Mouse (Mus musculus): ENCODE results near the gene Olfr222. TPM values are rescaled to one million over a fixed set of nuclear protein-coding genes. Genes with fewer than 3 reads are reported as not detected.
"Not testable (repeated sequence)": the region's sequence is repeated elsewhere in the genome, so short reads cannot be mapped to it uniquely, and the experiment has no call there.

Olfr222 gene
- polyA plus RNA-seq (2015; fragmentation: Nextera tagmentation; extraction: Ambion mirVana) = not detected in 2 replicates

- not testable (repeated sequence) for H3K4me3 ChIP-seq; ATAC-seq (ENCODE audit: low FRiP score); H3K27me3 ChIP-seq
These were observed at the start of gene Olfr222 for GRCm38 (mm10) chr11:59576135-59576534. Olfr222 (minus strand) TSS chr11:59576235.

GRCm38 (mm10) chr11:59624017-59624630 is 48.1 kb upstream of the Olfr222 start:
- no peak overlapping the region for H3K9ac ChIP-seq
- H3K4me2 ChIP-seq = no peak overlapping the region
- H3K4me3 ChIP-seq = no peak overlapping the region
- H3K4me1 ChIP-seq (replicated peaks) = no peaks in the 10 kb centered on the region
- 0 out of 2 replicates have a peak, but pooled peaks have one; percentile 59 for ATAC-seq (ENCODE audit: low FRiP score)
- no peaks in the 10 kb centered on the region for H3K9me3 ChIP-seq
- no peak overlapping the region for H3K27ac ChIP-seq
- no peaks in the 10 kb centered on the region for H3K27me3 ChIP-seq
- no peaks in the 10 kb centered on the region for H3K36me3 ChIP-seq
- WGBS = 41% methylated on average over 6 of the region's 6 CpGs

More at GRCm38 (mm10) chr11:59576135-59576534, at the start of gene Olfr222:
- H3K9me3 ChIP-seq; H3K36me3 ChIP-seq; H3K4me2 ChIP-seq; H3K4me1 ChIP-seq (replicated peaks); H3K27ac ChIP-seq; H3K9ac ChIP-seq: not testable (repeated sequence)

GRCm38 (mm10) chr11:59622214-59622613 is 46.2 kb upstream of the Olfr222 start:
- Histone ChIP-seq H3K36me3 (no peaks in the 10 kb centered on the region), H3K4me3 (no peak overlapping the region), H3K9me3 (no peaks in the 10 kb centered on the region), H3K4me2 (no peak overlapping the region), H3K27ac (no peak overlapping the region), H3K27me3 (no peaks in the 10 kb centered on the region), H3K9ac (no peak overlapping the region), H3K4me1 (replicated peaks) (no peaks in the 10 kb centered on the region)
- ATAC-seq (ENCODE audit: low FRiP score) = no peak
- 86% methylated on average over 3 of the region's 3 CpGs for WGBS

GRCm38 (mm10) chr11:59616986-59617385 is 41.0 kb upstream of the Olfr222 start:
- not testable (repeated sequence) for H3K4me1 ChIP-seq (replicated peaks)
- 97% methylated on average over 2 of the region's 2 CpGs for WGBS

GRCm38 (mm10) chr11:59614120-59614519 is 38.1 kb upstream of the Olfr222 start:
- Histone ChIP-seq H3K9me3 (no peaks in the 10 kb centered on the region), H3K36me3 (no peaks in the 10 kb centered on the region), H3K9ac (no peak overlapping the region), H3K4me3 (no peak overlapping the region), H3K27me3 (no peaks in the 10 kb centered on the region), H3K4me2 (no peak overlapping the region), H3K4me1 (replicated peaks) (no peaks in the 10 kb centered on the region), H3K27ac (no peak overlapping the region)
- ATAC-seq (ENCODE audit: low FRiP score) = no peak
- whole genome bisulfite sequencing = 55% methylated on average over 4 of the region's 4 CpGs

More at GRCm38 (mm10) chr11:59616986-59617385, 41.0 kb upstream of the Olfr222 start:
- not testable (repeated sequence) for H3K4me3 ChIP-seq; ATAC-seq (ENCODE audit: low FRiP score); H3K36me3 ChIP-seq; H3K4me2 ChIP-seq; H3K27ac ChIP-seq; H3K9ac ChIP-seq; H3K9me3 ChIP-seq; H3K27me3 ChIP-seq

- Histone ChIP-seq H3K27ac (no peak overlapping the region), H3K9ac (no peak overlapping the region), H3K36me3 (no peaks in the 10 kb centered on the region), H3K9me3 (no peaks in the 10 kb centered on the region), H3K27me3 (no peaks in the 10 kb centered on the region), H3K4me3 (no peak overlapping the region), H3K4me1 (replicated peaks) (no peaks in the 10 kb centered on the region), H3K4me2 (no peak overlapping the region)
- 88% methylated on average over 5 of the region's 5 CpGs for WGBS
- ATAC-seq (ENCODE audit: low FRiP score) = no peak
These were observed 35.6 kb upstream of the Olfr222 start for GRCm38 (mm10) chr11:59611646-59612045.

GRCm38 (mm10) chr11:59602287-59602686 is 26.3 kb upstream of the Olfr222 start:
- Histone ChIP-seq H3K4me1 (replicated peaks) (no peaks in the 10 kb centered on the region), H3K27me3 (no peaks in the 10 kb centered on the region), H3K9ac (no peak overlapping the region), H3K4me2 (no peak overlapping the region), H3K36me3 (no peaks in the 10 kb centered on the region), H3K9me3 (no peaks in the 10 kb centered on the region), H3K27ac (no peak overlapping the region), H3K4me3 (no peak overlapping the region)
- 69% methylated on average over 1 of the region's 1 CpGs for WGBS
- no peak for ATAC-seq (ENCODE audit: low FRiP score)

- Histone ChIP-seq H3K4me1 (replicated peaks) (no peaks in the 10 kb centered on the region), H3K9ac (no peak overlapping the region), H3K27me3 (no peaks in the 10 kb centered on the region), H3K36me3 (no peaks in the 10 kb centered on the region), H3K9me3 (no peaks in the 10 kb centered on the region), H3K4me2 (no peak overlapping the region), H3K27ac (no peak overlapping the region), H3K4me3 (no peak overlapping the region)
- 92% methylated on average over 3 of the region's 3 CpGs for WGBS
- no peak for ATAC-seq (ENCODE audit: low FRiP score)
These were observed 24.8 kb upstream of the Olfr222 start for GRCm38 (mm10) chr11:59600872-59601271.

GRCm38 (mm10) chr11:59599211-59599610 is 23.2 kb upstream of the Olfr222 start:
- ATAC-seq (ENCODE audit: low FRiP score) = no peak
- Histone ChIP-seq H3K9me3 (no peaks in the 10 kb centered on the region), H3K27ac (no peak overlapping the region), H3K9ac (no peak overlapping the region), H3K4me3 (no peak overlapping the region), H3K36me3 (no peaks in the 10 kb centered on the region), H3K4me1 (replicated peaks) (no peaks in the 10 kb centered on the region), H3K4me2 (no peak overlapping the region), H3K27me3 (no peaks in the 10 kb centered on the region)
- 77% methylated on average over 7 of the region's 7 CpGs for WGBS

GRCm38 (mm10) chr11:59596950-59597349 is 20.9 kb upstream of the Olfr222 start:
- H3K4me3 ChIP-seq = no peak overlapping the region
- H3K9me3 ChIP-seq = no peaks in the 10 kb centered on the region
- H3K27me3 ChIP-seq = no peaks in the 10 kb centered on the region
- no peaks in the 10 kb centered on the region for H3K4me1 ChIP-seq (replicated peaks)
- no peak overlapping the region for H3K4me2 ChIP-seq
- no peak overlapping the region for H3K27ac ChIP-seq
- WGBS = 85% methylated on average over 8 of the region's 8 CpGs
- ATAC-seq (ENCODE audit: low FRiP score) = no peak
- no peak overlapping the region for H3K9ac ChIP-seq
- H3K36me3 ChIP-seq = no peaks in the 10 kb centered on the region

GRCm38 (mm10) chr11:59596091-59596490 is 20.1 kb upstream of the Olfr222 start:
- Histone ChIP-seq H3K27me3 (no peaks in the 10 kb centered on the region), H3K9ac (no peak overlapping the region), H3K36me3 (no peaks in the 10 kb centered on the region), H3K4me3 (no peak overlapping the region), H3K4me2 (no peak overlapping the region), H3K9me3 (no peaks in the 10 kb centered on the region), H3K27ac (no peak overlapping the region), H3K4me1 (replicated peaks) (no peaks in the 10 kb centered on the region)
- ATAC-seq (ENCODE audit: low FRiP score) = no peak
- WGBS = 54% methylated on average over 4 of the region's 4 CpGs

- no peaks in the 10 kb centered on the region for H3K36me3 ChIP-seq
- no peak within 1 kb of the TSS for H3K4me2 ChIP-seq
- H3K4me3 ChIP-seq = no peak within 1 kb of the TSS
- no peak within 1 kb of the TSS for H3K27ac ChIP-seq
- WGBS = 84% methylated on average over 6 of the region's 6 CpGs
- no peaks in the 10 kb centered on the region for H3K27me3 ChIP-seq
- no peaks in the 10 kb centered on the region for H3K4me1 ChIP-seq (replicated peaks)
- no peak for ATAC-seq (ENCODE audit: low FRiP score)
- no peaks in the 10 kb centered on the region for H3K9me3 ChIP-seq
- no peak within 1 kb of the TSS for H3K9ac ChIP-seq
These were observed 17.2 kb upstream of the Olfr222 start, which contains the start of gene Olfr223 for GRCm38 (mm10) chr11:59593189-59593588. Olfr223 (minus strand) TSS chr11:59593289.

- no peak overlapping the region for H3K9ac ChIP-seq
- no peaks in the 10 kb centered on the region for H3K36me3 ChIP-seq
- H3K4me2 ChIP-seq = no peak overlapping the region
- H3K27ac ChIP-seq = no peak overlapping the region
- H3K4me3 ChIP-seq = no peak overlapping the region
- ATAC-seq (ENCODE audit: low FRiP score) = no peak
- WGBS = 84% methylated on average over 8 of the region's 8 CpGs
- no peaks in the 10 kb centered on the region for H3K9me3 ChIP-seq
- H3K4me1 ChIP-seq (replicated peaks) = no peaks in the 10 kb centered on the region
- H3K27me3 ChIP-seq = no peaks in the 10 kb centered on the region
These were observed 13.5 kb upstream of the Olfr222 start for GRCm38 (mm10) chr11:59589496-59589895.
